Mouse (Mus musculus): ENCODE measurements at regions not wholly inside any gene's neighbourhood (a gene's known extent, or its start where the extent isn't known, plus 50 kb on each side); places are given as distances from the start of the nearest gene placed in this dataset.

GRCm38 (mm10) chr17:88343091-88343783, 97.3 kb upstream of the Foxn2 start:
- 80% methylated on average over 17 of the region's 17 CpGs for WGBS
- Histone ChIP-seq H3K4me3 (ENCODE audit: low read depth, low read length) (no peak overlapping the region), H3K9ac (ENCODE audit: low read length) (no peak overlapping the region), H3K36me3 (ENCODE audit: control insufficient read depth, insufficient read depth, low read length) (no peaks in the 10 kb centered on the region), H3K27ac (ENCODE audit: low read depth, low read length) (no peak overlapping the region), H3K9me3 (ENCODE audit: control insufficient read depth, low read length) (no peaks in the 10 kb centered on the region), H3K4me1 (ENCODE audit: control insufficient read depth, insufficient read depth, low read length) (no peaks in the 10 kb centered on the region), H3K4me2 (ENCODE audit: low read depth) (no peak overlapping the region), H3K27me3 (ENCODE audit: control insufficient read depth, insufficient read depth, low read length) (no peaks in the 10 kb centered on the region)
- no peak for ATAC-seq (ENCODE audit: insufficient read depth, low FRiP score, low TSS enrichment)
- DNase-seq (ENCODE audit: low spot score) = no peak

- no peak overlapping the region for H3K4me2 ChIP-seq (ENCODE audit: low read depth)
- no peak overlapping the region for H3K9ac ChIP-seq (ENCODE audit: low read length)
- no peaks in the 10 kb centered on the region for H3K27me3 ChIP-seq (ENCODE audit: control insufficient read depth, insufficient read depth, low read length)
- 89% methylated on average over 9 of the region's 9 CpGs for WGBS
- DNase-seq (ENCODE audit: low spot score) (no peak), ATAC-seq (ENCODE audit: insufficient read depth, low FRiP score, low TSS enrichment) (no peak)
- no peaks in the 10 kb centered on the region for H3K36me3 ChIP-seq (ENCODE audit: control insufficient read depth, insufficient read depth, low read length)
- no peaks in the 10 kb centered on the region for H3K9me3 ChIP-seq (ENCODE audit: control insufficient read depth, low read length)
- no peak overlapping the region for H3K27ac ChIP-seq (ENCODE audit: low read depth, low read length)
- H3K4me3 ChIP-seq (ENCODE audit: low read depth, low read length) = no peak overlapping the region
- H3K4me1 ChIP-seq (ENCODE audit: control insufficient read depth, insufficient read depth, low read length) = no peaks in the 10 kb centered on the region
These were observed 95.1 kb upstream of the Foxn2 start for GRCm38 (mm10) chr17:88345433-88345832.

GRCm38 (mm10) chr17:88346896-88347295, 93.6 kb upstream of the Foxn2 start:
- Histone ChIP-seq H3K27ac (ENCODE audit: low read depth, low read length) (no peak overlapping the region), H3K27me3 (ENCODE audit: control insufficient read depth, insufficient read depth, low read length) (no peaks in the 10 kb centered on the region), H3K4me3 (ENCODE audit: low read depth, low read length) (no peak overlapping the region), H3K4me1 (ENCODE audit: control insufficient read depth, insufficient read depth, low read length) (no peaks in the 10 kb centered on the region), H3K4me2 (ENCODE audit: low read depth) (no peak overlapping the region), H3K9me3 (ENCODE audit: control insufficient read depth, low read length) (no peaks in the 10 kb centered on the region), H3K36me3 (ENCODE audit: control insufficient read depth, insufficient read depth, low read length) (no peaks in the 10 kb centered on the region), H3K9ac (ENCODE audit: low read length) (no peak overlapping the region)
- ATAC-seq (ENCODE audit: insufficient read depth, low FRiP score, low TSS enrichment) (no peak), DNase-seq (ENCODE audit: low spot score) (no peak)
- 51% methylated on average over 3 of the region's 3 CpGs for WGBS

- Histone ChIP-seq H3K27me3 (ENCODE audit: control insufficient read depth, insufficient read depth, low read length) (no peaks in the 10 kb centered on the region), H3K36me3 (ENCODE audit: control insufficient read depth, insufficient read depth, low read length) (no peaks in the 10 kb centered on the region), H3K4me3 (ENCODE audit: low read depth, low read length) (no peak overlapping the region), H3K4me1 (ENCODE audit: control insufficient read depth, insufficient read depth, low read length) (no peaks in the 10 kb centered on the region), H3K27ac (ENCODE audit: low read depth, low read length) (no peak overlapping the region), H3K9me3 (ENCODE audit: control insufficient read depth, low read length) (no peaks in the 10 kb centered on the region), H3K9ac (ENCODE audit: low read length) (no peak overlapping the region), H3K4me2 (ENCODE audit: low read depth) (no peak overlapping the region)
- 88% methylated on average over 5 of the region's 5 CpGs for WGBS
- ATAC-seq (ENCODE audit: insufficient read depth, low FRiP score, low TSS enrichment) (no peak), DNase-seq (ENCODE audit: low spot score) (no peak)
These were observed 90.6 kb upstream of the Foxn2 start for GRCm38 (mm10) chr17:88349825-88350460.

GRCm38 (mm10) chr17:88350986-88351385, 89.5 kb upstream of the Foxn2 start:
- ATAC-seq (ENCODE audit: insufficient read depth, low FRiP score, low TSS enrichment) = no peak
- 80% methylated on average over 5 of the region's 5 CpGs for WGBS
- H3K27me3 ChIP-seq (ENCODE audit: control insufficient read depth, insufficient read depth, low read length) = no peaks in the 10 kb centered on the region

GRCm38 (mm10) chr17:88352960-88353359, 87.6 kb upstream of the Foxn2 start:
- Histone ChIP-seq H3K36me3 (ENCODE audit: control insufficient read depth, insufficient read depth, low read length) (no peaks in the 10 kb centered on the region), H3K4me3 (ENCODE audit: low read depth, low read length) (no peak overlapping the region), H3K4me1 (ENCODE audit: control insufficient read depth, insufficient read depth, low read length) (no peaks in the 10 kb centered on the region), H3K9me3 (ENCODE audit: control insufficient read depth, low read length) (no peaks in the 10 kb centered on the region), H3K9ac (ENCODE audit: low read length) (no peak overlapping the region), H3K4me2 (ENCODE audit: low read depth) (no peak overlapping the region), H3K27ac (ENCODE audit: low read depth, low read length) (no peak overlapping the region), H3K27me3 (ENCODE audit: control insufficient read depth, insufficient read depth, low read length) (no peaks in the 10 kb centered on the region)
- ATAC-seq (ENCODE audit: insufficient read depth, low FRiP score, low TSS enrichment) = no peak
- DNase-seq (ENCODE audit: low spot score) = no peak

More at GRCm38 (mm10) chr17:88350986-88351385, 89.5 kb upstream of the Foxn2 start:
- H3K27ac ChIP-seq (ENCODE audit: low read depth, low read length) = no peak overlapping the region
- H3K9me3 ChIP-seq (ENCODE audit: control insufficient read depth, low read length) = no peaks in the 10 kb centered on the region
- no peak overlapping the region for H3K9ac ChIP-seq (ENCODE audit: low read length)
- H3K4me1 ChIP-seq (ENCODE audit: control insufficient read depth, insufficient read depth, low read length) = no peaks in the 10 kb centered on the region
- H3K4me2 ChIP-seq (ENCODE audit: low read depth) = no peak overlapping the region
- H3K4me3 ChIP-seq (ENCODE audit: low read depth, low read length) = no peak overlapping the region
- H3K36me3 ChIP-seq (ENCODE audit: control insufficient read depth, insufficient read depth, low read length) = no peaks in the 10 kb centered on the region
- DNase-seq (ENCODE audit: low spot score) = no peak

- DNase-seq (ENCODE audit: low spot score) (no peak), ATAC-seq (ENCODE audit: insufficient read depth, low FRiP score, low TSS enrichment) (no peak)
- 82% methylated on average over 2 of the region's 2 CpGs for WGBS
- no peak overlapping the region for H3K4me2 ChIP-seq (ENCODE audit: low read depth)
- H3K27ac ChIP-seq (ENCODE audit: low read depth, low read length) = no peak overlapping the region
- no peaks in the 10 kb centered on the region for H3K9me3 ChIP-seq (ENCODE audit: control insufficient read depth, low read length)
- no peaks in the 10 kb centered on the region for H3K27me3 ChIP-seq (ENCODE audit: control insufficient read depth, insufficient read depth, low read length)
- no peaks in the 10 kb centered on the region for H3K4me1 ChIP-seq (ENCODE audit: control insufficient read depth, insufficient read depth, low read length)
- H3K9ac ChIP-seq (ENCODE audit: low read length) = no peak overlapping the region
- H3K4me3 ChIP-seq (ENCODE audit: low read depth, low read length) = no peak overlapping the region
- no peaks in the 10 kb centered on the region for H3K36me3 ChIP-seq (ENCODE audit: control insufficient read depth, insufficient read depth, low read length)
These were observed 79.3 kb upstream of the Foxn2 start for GRCm38 (mm10) chr17:88361161-88361560.

- DNase-seq (ENCODE audit: low spot score) (no peak), ATAC-seq (ENCODE audit: insufficient read depth, low FRiP score, low TSS enrichment) (no peak)
- no peak overlapping the region for H3K27ac ChIP-seq (ENCODE audit: low read depth, low read length)
- H3K36me3 ChIP-seq (ENCODE audit: control insufficient read depth, insufficient read depth, low read length) = no peaks in the 10 kb centered on the region
- no peaks in the 10 kb centered on the region for H3K27me3 ChIP-seq (ENCODE audit: control insufficient read depth, insufficient read depth, low read length)
- no peak overlapping the region for H3K9ac ChIP-seq (ENCODE audit: low read length)
- H3K4me3 ChIP-seq (ENCODE audit: low read depth, low read length) = no peak overlapping the region
- no peaks in the 10 kb centered on the region for H3K4me1 ChIP-seq (ENCODE audit: control insufficient read depth, insufficient read depth, low read length)
- H3K9me3 ChIP-seq (ENCODE audit: control insufficient read depth, low read length) = no peaks in the 10 kb centered on the region
- H3K4me2 ChIP-seq (ENCODE audit: low read depth) = no peak overlapping the region
- WGBS = 94% methylated on average over 11 of the region's 11 CpGs
These were observed 78.1 kb upstream of the Foxn2 start for GRCm38 (mm10) chr17:88362404-88362803.

GRCm38 (mm10) chr17:88367876-88368275, 72.6 kb upstream of the Foxn2 start:
- Histone ChIP-seq H3K9me3 (ENCODE audit: control insufficient read depth, low read length) (no peaks in the 10 kb centered on the region), H3K36me3 (ENCODE audit: control insufficient read depth, insufficient read depth, low read length) (no peaks in the 10 kb centered on the region), H3K27me3 (ENCODE audit: control insufficient read depth, insufficient read depth, low read length) (no peaks in the 10 kb centered on the region), H3K4me2 (ENCODE audit: low read depth) (no peak overlapping the region), H3K4me1 (ENCODE audit: control insufficient read depth, insufficient read depth, low read length) (no peaks in the 10 kb centered on the region), H3K4me3 (ENCODE audit: low read depth, low read length) (no peak overlapping the region), H3K27ac (ENCODE audit: low read depth, low read length) (no peak overlapping the region), H3K9ac (ENCODE audit: low read length) (no peak overlapping the region)
- DNase-seq (ENCODE audit: low spot score) (no peak), ATAC-seq (ENCODE audit: insufficient read depth, low FRiP score, low TSS enrichment) (no peak)
- 83% methylated on average over 5 of the region's 5 CpGs for WGBS
